Mouse (Mus musculus) liver, embryonic 16.5 days (tissue): ENCODE data around the gene Ksr1. TPM values are rescaled to one million over a fixed set of nuclear protein-coding genes. Genes with fewer than 3 reads are reported as not detected.

Experiments used
- ATAC-seq: fragments of 200-750 bp; cut with Nextera tagmentation; 2 replicates; pipeline ENCODE4 v1.8.0; 2017; ENCODE audit warnings: low read depth, mild to moderate bottlenecking, moderate number of reproducible peaks, moderate library complexity
- H3K27ac ChIP-seq: fragments of 300-500 bp; sonication (generic); 2 replicates; pipeline ENCODE4 v1.5.1; 2014; ENCODE audit warnings: mild to moderate bottlenecking, low read length
- H3K27me3 ChIP-seq: fragments of 300-500 bp; sonication (generic); 2 replicates; pipeline ENCODE4 v1.6.1; 2014; ENCODE audit warnings: low read depth, low read length, mixed read lengths; ENCODE audit not compliant: control insufficient read depth, insufficient read depth
- H3K36me3 ChIP-seq: fragments of 300-500 bp; sonication (generic); 2 replicates; pipeline ENCODE4 v1.6.1; 2014; ENCODE audit warnings: mild to moderate bottlenecking; ENCODE audit not compliant: control insufficient read depth, insufficient read depth
- H3K4me1 ChIP-seq: fragments of 300-500 bp; sonication (generic); 2 replicates; pipeline ENCODE4 v1.6.1; 2014; ENCODE audit warnings: low read depth, low read length, mixed read lengths; ENCODE audit not compliant: control insufficient read depth
- H3K4me2 ChIP-seq: fragments of 300-500 bp; sonication (generic); 2 replicates; pipeline ENCODE4 v1.6.1; 2014; ENCODE audit warnings: low read depth, low read length, mixed read lengths
- H3K4me3 ChIP-seq: fragments of 300-500 bp; sonication (generic); 2 replicates; pipeline ENCODE4 v1.5.1; 2014; ENCODE audit warnings: low read depth, mild to moderate bottlenecking, low read length
- H3K9ac ChIP-seq: fragments of 300-500 bp; sonication (generic); 2 replicates; pipeline ENCODE4 v1.6.1; 2014; ENCODE audit warnings: low read depth, low read length
- H3K9me3 ChIP-seq: fragments of 300-500 bp; sonication (generic); replicated peaks from 2 replicates; pipeline ENCODE4 v1.6.1; 2016; ENCODE audit warnings: low read length; ENCODE audit not compliant: control insufficient read depth
- WGBS: fragments of 180-500 bp; shearing (Covaris S2); extraction: QIAGEN DNeasy Blood & Tissue Kit; methylation state at CpG from one replicate; pipeline ENCODE4 v1.1.7; 2014; ENCODE audit not compliant: insufficient replicate concordance; 5-methylcytosine and 5-hydroxymethylcytosine counted together
- polyA plus RNA-seq: library from polyadenylated mRNA; unstranded; fragments of >200 nt; fragmentation: Nextera tagmentation; extraction: Ambion mirVana; gene quantifications from 2 replicates; pipeline ENCODE4 v1.2.1, GENCODE M21; 2015

Ksr1 gene
- polyA plus RNA-seq, 1 experiment from 2014 or later = 2.3 TPM

- Histone ChIP-seq H3K4me3 (no peak overlapping the region), H3K27ac (no peak overlapping the region), H3K27me3 (no peaks in the 10 kb centered on the region), H3K4me1 (peaks cover 3% of the 10 kb centered on the region), H3K4me2 (no peak overlapping the region), H3K9ac (no peak overlapping the region), H3K36me3 (no peaks in the 10 kb centered on the region), H3K9me3 (no peaks in the 10 kb centered on the region)
- ATAC-seq = no peak
- WGBS = 52% methylated on average over 13 of the region's 13 CpGs
Observed at GRCm38 (mm10) chr11:79134416-79135104, 11.6 kb downstream of the Ksr1 start.

- ATAC-seq = no peak
- H3K4me3 ChIP-seq = no peak overlapping the region
- no peak overlapping the region for H3K9ac ChIP-seq
- H3K27me3 ChIP-seq = no peaks in the 10 kb centered on the region
- 70% methylated on average over 9 of the region's 9 CpGs for WGBS
- H3K27ac ChIP-seq = no peak overlapping the region
- no peak overlapping the region for H3K4me2 ChIP-seq
- H3K36me3 ChIP-seq = no peaks in the 10 kb centered on the region
- peaks cover 3% of the 10 kb centered on the region for H3K4me1 ChIP-seq
- H3K9me3 ChIP-seq = no peaks in the 10 kb centered on the region
Observed at GRCm38 (mm10) chr11:79133961-79134360, 12.2 kb downstream of the Ksr1 start.

- H3K9me3 ChIP-seq = no peaks in the 10 kb centered on the region
- no peak overlapping the region for H3K27ac ChIP-seq
- H3K9ac ChIP-seq = no peak overlapping the region
- H3K36me3 ChIP-seq = no peaks in the 10 kb centered on the region
- no peaks in the 10 kb centered on the region for H3K27me3 ChIP-seq
- H3K4me3 ChIP-seq = no peak overlapping the region
- ATAC-seq = no peak
- peaks cover 3% of the 10 kb centered on the region for H3K4me1 ChIP-seq
- WGBS = 67% methylated on average over 5 of the region's 5 CpGs
- no peak overlapping the region for H3K4me2 ChIP-seq
Observed at GRCm38 (mm10) chr11:79133051-79133450, 13.2 kb downstream of the Ksr1 start.

- 66% methylated on average over 9 of the region's 9 CpGs for WGBS
- Histone ChIP-seq H3K36me3 (no peaks in the 10 kb centered on the region), H3K27me3 (no peaks in the 10 kb centered on the region), H3K4me3 (no peak overlapping the region), H3K4me2 (no peak overlapping the region), H3K4me1 (peaks cover 3% of the 10 kb centered on the region), H3K27ac (no peak overlapping the region), H3K9ac (no peak overlapping the region), H3K9me3 (no peaks in the 10 kb centered on the region)
- ATAC-seq = no peak
Observed at GRCm38 (mm10) chr11:79131949-79132411, 14.2 kb downstream of the Ksr1 start.

- no peak overlapping the region for H3K27ac ChIP-seq
- peaks cover 3% of the 10 kb centered on the region for H3K4me1 ChIP-seq
Observed at GRCm38 (mm10) chr11:79129388-79130356, 16.5 kb downstream of the Ksr1 start.

GRCm38 (mm10) chr11:79128233-79128632 lies 18.0 kb downstream of the Ksr1 start:
- no peaks in the 10 kb centered on the region for H3K27me3 ChIP-seq
- WGBS = 73% methylated on average over 7 of the region's 7 CpGs
- H3K36me3 ChIP-seq = no peaks in the 10 kb centered on the region
- H3K27ac ChIP-seq = no peak overlapping the region
- H3K9me3 ChIP-seq = no peaks in the 10 kb centered on the region
- ATAC-seq = no peak
- no peak overlapping the region for H3K9ac ChIP-seq
- no peak overlapping the region for H3K4me3 ChIP-seq
- H3K4me2 ChIP-seq = no peak overlapping the region
- no peaks in the 10 kb centered on the region; the same call in none of the 2 replicates for H3K4me1 ChIP-seq

More at GRCm38 (mm10) chr11:79129388-79130356, 16.5 kb downstream of the Ksr1 start:
- 36% methylated on average over 13 of the region's 13 CpGs for WGBS
- H3K9ac ChIP-seq = no peak overlapping the region
- no peaks in the 10 kb centered on the region for H3K27me3 ChIP-seq
- no peak overlapping the region for H3K4me2 ChIP-seq
- no peaks in the 10 kb centered on the region for H3K36me3 ChIP-seq
- no peaks in the 10 kb centered on the region for H3K9me3 ChIP-seq
- H3K4me3 ChIP-seq = no peak overlapping the region
- no peak for ATAC-seq

- no peaks in the 10 kb centered on the region for H3K9me3 ChIP-seq
- no peaks in the 10 kb centered on the region; the same call in none of the 2 replicates for H3K4me1 ChIP-seq
- H3K27ac ChIP-seq = no peak overlapping the region
- no peaks in the 10 kb centered on the region for H3K27me3 ChIP-seq
- no peak overlapping the region for H3K9ac ChIP-seq
- no peak overlapping the region for H3K4me3 ChIP-seq
- no peak overlapping the region for H3K4me2 ChIP-seq
- ATAC-seq = no peak
- WGBS = 77% methylated on average over 3 of the region's 3 CpGs
- no peaks in the 10 kb centered on the region for H3K36me3 ChIP-seq
Observed at GRCm38 (mm10) chr11:79126963-79127362, 19.2 kb downstream of the Ksr1 start.

- H3K27me3 ChIP-seq = no peaks in the 10 kb centered on the region
- H3K9me3 ChIP-seq = no peaks in the 10 kb centered on the region
- ATAC-seq = no peak
- no peak overlapping the region for H3K9ac ChIP-seq
- H3K36me3 ChIP-seq = no peaks in the 10 kb centered on the region
- 24% methylated on average over 8 of the region's 8 CpGs for WGBS
- no peak overlapping the region for H3K4me2 ChIP-seq
- no peak overlapping the region for H3K4me3 ChIP-seq
- no peaks in the 10 kb centered on the region; the same call in none of the 2 replicates for H3K4me1 ChIP-seq
- H3K27ac ChIP-seq = no peak overlapping the region
Observed at GRCm38 (mm10) chr11:79125775-79126174, 20.4 kb downstream of the Ksr1 start.

- Histone ChIP-seq H3K4me2 (no peak overlapping the region), H3K4me3 (no peak overlapping the region), H3K36me3 (no peaks in the 10 kb centered on the region), H3K9ac (no peak overlapping the region), H3K9me3 (no peaks in the 10 kb centered on the region), H3K4me1 (peaks cover 3% of the 10 kb centered on the region), H3K27ac (no peak overlapping the region), H3K27me3 (no peaks in the 10 kb centered on the region)
- 28% methylated on average over 10 of the region's 10 CpGs for WGBS
- no peak for ATAC-seq
Observed at GRCm38 (mm10) chr11:79122556-79122955, 23.7 kb downstream of the Ksr1 start.
